Mouse (Mus musculus) testis, adult 2 months (tissue): ENCODE measurements around the gene Zc3h12a.

Experiments used
- CTCF ChIP-seq: fragments of 200-500 bp; IDR thresholded peaks from 2 replicates; pipeline ENCODE4 v1.5.1; 2012; ENCODE audit warnings: low read depth, mild to moderate bottlenecking, inconsistent platforms, low read length, moderate library complexity; ENCODE audit not compliant: control insufficient read depth, insufficient read depth, insufficient replicate concordance
- POLR2A ChIP-seq: fragments of 200-500 bp; IDR thresholded peaks from 2 replicates; pipeline ENCODE4 v1.6.1; 2012; ENCODE audit warnings: low read depth, mild to moderate bottlenecking, inconsistent platforms, low read length, moderate library complexity; ENCODE audit not compliant: control insufficient read depth

DNA sequence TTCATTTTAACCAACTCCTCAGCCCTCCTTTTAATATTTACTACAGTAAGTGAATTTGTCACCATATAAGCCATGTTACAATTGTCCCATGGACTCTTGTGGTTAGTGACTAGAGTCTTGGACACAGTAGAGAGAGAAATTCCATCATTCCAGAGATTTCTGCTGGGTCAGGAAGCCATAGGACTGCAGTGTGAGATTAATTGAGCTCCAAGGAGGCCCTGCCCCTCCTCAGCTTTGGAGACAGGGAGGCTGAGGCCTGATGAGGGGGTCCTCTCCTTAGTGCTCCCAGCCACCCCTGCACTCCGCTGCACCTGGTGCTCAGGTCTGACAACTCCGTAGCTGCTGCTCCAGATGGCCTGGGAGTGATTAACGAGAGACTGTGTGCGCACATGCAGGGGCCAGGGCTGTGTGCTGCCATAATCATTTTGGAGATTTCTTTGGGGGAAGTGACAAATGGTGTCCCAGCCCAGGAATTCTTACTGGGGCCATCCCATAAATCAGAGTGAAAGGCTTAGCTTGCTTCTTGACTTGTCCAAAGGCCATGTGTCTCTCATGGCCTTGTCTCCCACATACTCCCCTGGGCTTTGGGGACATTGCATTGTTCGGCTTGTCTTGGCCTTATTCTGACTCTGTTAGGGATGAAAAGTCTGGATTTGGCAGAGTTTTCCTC, 47.0 kb upstream of the Zc3h12a start:
- TF ChIP-seq CTCF (no peak), POLR2A (no peak)
